Mouse (Mus musculus): ENCODE measurements around the gene Col10a1. TPM values are rescaled to one million over a fixed set of nuclear protein-coding genes. Genes with fewer than 3 reads are reported as not detected.
A peak's percentile ranks its signal among the peaks of the same experiment; 100 is the strongest.
"Not testable (repeated sequence)": the region's sequence is repeated elsewhere in the genome, so short reads cannot be mapped to it uniquely, and the experiment has no call there.

The Col10a1 gene
- total RNA-seq (2021), result under 1 TPM in 1 of 2 experiments, not detected in 1; 0.10 TPM
- long read RNA-seq, partial matches to known transcripts, result 0 of 3 reads
- long read RNA-seq, other reads (novel, unspliced or antisense), result 2 of 3 reads

GRCm38 (mm10) chr10:34389681-34390080, at the start of gene Col10a1:
Gene Col10a1, plus strand, starts transcription at chr10:34389981.
- no peak for DNase-seq (ENCODE audit: low spot score in 2 of 2)

- no peak for DNase-seq (ENCODE audit: low spot score in 2 of 2)
Observed at GRCm38 (mm10) chr10:34341014-34341413, 48.8 kb upstream of the Col10a1 start.

GRCm38 (mm10) chr10:34341886-34342285, 47.9 kb upstream of the Col10a1 start:
- no peak for DNase-seq (ENCODE audit: low spot score in 2 of 2)

GRCm38 (mm10) chr10:34352166-34352565, 37.6 kb upstream of the Col10a1 start:
- DNase-seq (ENCODE audit: low spot score in 2 of 2), result no peak

- DNase-seq (ENCODE audit: low spot score in 2 of 2), result no peak
Observed at GRCm38 (mm10) chr10:34358263-34358662, 31.5 kb upstream of the Col10a1 start.

GRCm38 (mm10) chr10:34363756-34364155, 26.0 kb upstream of the Col10a1 start:
- DNase-seq (ENCODE audit: low spot score in 2 of 2), result no peak

- peak in 1 of 2 experiments; percentile 32 for DNase-seq (ENCODE audit: low spot score in 2 of 2)
Observed at GRCm38 (mm10) chr10:34368138-34368537, 21.6 kb upstream of the Col10a1 start.

- no peak for DNase-seq (ENCODE audit: low spot score in 2 of 2)
Observed at GRCm38 (mm10) chr10:34373332-34373731, 16.4 kb upstream of the Col10a1 start.

GRCm38 (mm10) chr10:34385636-34386035, 4.1 kb upstream of the Col10a1 start:
- DNase-seq (ENCODE audit: low spot score in 2 of 2), result no peak

- DNase-seq (ENCODE audit: low spot score in 2 of 2), result no peak
Observed at GRCm38 (mm10) chr10:34396959-34397358, 7.2 kb downstream of the Col10a1 start.

- DNase-seq (ENCODE audit: low spot score in 2 of 2), result no peak
Observed at GRCm38 (mm10) chr10:34399267-34399666, 9.5 kb downstream of the Col10a1 start.

GRCm38 (mm10) chr10:34418204-34418756, 28.5 kb downstream of the Col10a1 start, which contains the start of gene Nt5dc1:
Gene Nt5dc1, minus strand, starts transcription at chr10:34418552.
- DNase-seq (ENCODE audit: low spot score in 2 of 2), result peak; percentile 84 to 92

GRCm38 (mm10) chr10:34418794-34419193, 29.0 kb downstream of the Col10a1 start:
- DNase-seq (ENCODE audit: low spot score in 2 of 2), result not testable (repeated sequence)

GRCm38 (mm10) chr10:34431783-34432182, 42.0 kb downstream of the Col10a1 start:
- no peak for DNase-seq (ENCODE audit: low spot score in 2 of 2)

- not testable (repeated sequence) for DNase-seq (ENCODE audit: low spot score in 2 of 2)
Observed at GRCm38 (mm10) chr10:34434191-34434590, 44.4 kb downstream of the Col10a1 start.

Other genes starting within 250 kb of the Col10a1 start
- 1 to 10 TPM; 4.9 to 5.6 TPM for gene Dse, start 182.3 kb upstream of the Col10a1 start, total RNA-seq (2021)
- gene Tspyl1, start 107.8 kb upstream of the Col10a1 start, total RNA-seq (2021), result 100 to 1,000 TPM; 177 to 179 TPM
- gene Tspyl4, start 92.5 kb upstream of the Col10a1 start, total RNA-seq (2021), result 100 to 1,000 TPM; 378 TPM
- 1 to 10 TPM; 2.8 to 3.7 TPM for gene Nt5dc1, start 28.6 kb downstream of the Col10a1 start, total RNA-seq (2021)
- under 1 TPM; 0.18 to 0.54 TPM for gene Frk, start 93.4 kb downstream of the Col10a1 start, total RNA-seq (2021)

Data from layer of hippocampus, adult 18-20 months (tissue).